Mouse (Mus musculus): ENCODE results near the gene Sacm1l. TPM values are rescaled to one million over a fixed set of nuclear protein-coding genes. Genes with fewer than 3 reads are reported as not detected.

Gene Sacm1l
- total and polyA plus RNA-seq, 2 experiments: 7.7 to 74.3 TPM

- TF ChIP-seq POLR2A (IDR thresholded peaks at IDR 0.05; ENCODE audit: extremely low read depth, insufficient read depth, low read length): no peak
- no peak for TF ChIP-seq CTCF (IDR thresholded peaks at IDR 0.05; ENCODE audit: low read depth, low read length)
- peaks cover 26% of the 10 kb centered on the region; the same call in 1 of the 2 replicates for H3K79me2 ChIP-seq (ENCODE audit: control insufficient read depth, insufficient read depth, low read length)
- no peak overlapping the region for H3K27ac ChIP-seq (replicated peaks; ENCODE audit: insufficient read depth, low read depth, low read length)
- H3K27me3 ChIP-seq (ENCODE audit: control insufficient read depth, insufficient read depth, low read length): no peaks in the 10 kb centered on the region
- H3K4me1 ChIP-seq (ENCODE audit: control insufficient read depth, insufficient read depth, low read length): peaks cover 15% of the 10 kb centered on the region
- no peak overlapping the region for H3K4me3 ChIP-seq (ENCODE audit: insufficient read depth, low read depth, low read length)
- no peaks in the 10 kb centered on the region for H3K36me3 ChIP-seq (ENCODE audit: control insufficient read depth, insufficient read depth, low read length)
- WGBS: 55% methylated on average over 9 of the region's 9 CpGs
- no peak overlapping the region for H3K9ac ChIP-seq (ENCODE audit: low read depth, low read length)
- no peak for DNase-seq (ENCODE audit: extremely low read depth, low read depth, low spot score)
These were observed 37.5 kb upstream of the Sacm1l start for GRCm38 (mm10) chr9:123491917-123492585.

GRCm38 (mm10) chr9:123496665-123497064, 32.9 kb upstream of the Sacm1l start:
- H3K79me2 ChIP-seq (ENCODE audit: control insufficient read depth, insufficient read depth, low read length): peaks cover 14% of the 10 kb centered on the region; the same call in 1 of the 2 replicates
- no peaks in the 10 kb centered on the region for H3K36me3 ChIP-seq (ENCODE audit: control insufficient read depth, insufficient read depth, low read length)
- 0 out of 2 replicates have a peak overlapping the region, but pooled peaks have one; percentile 48 for H3K27ac ChIP-seq (replicated peaks; ENCODE audit: insufficient read depth, low read depth, low read length)
- TF ChIP-seq POLR2A (IDR thresholded peaks at IDR 0.05; ENCODE audit: extremely low read depth, insufficient read depth, low read length) (no peak), CTCF (IDR thresholded peaks at IDR 0.05; ENCODE audit: low read depth, low read length) (no peak)
- peaks cover 18% of the 10 kb centered on the region for H3K4me1 ChIP-seq (ENCODE audit: control insufficient read depth, insufficient read depth, low read length)
- H3K27me3 ChIP-seq (ENCODE audit: control insufficient read depth, insufficient read depth, low read length): no peaks in the 10 kb centered on the region
- DNase-seq (ENCODE audit: extremely low read depth, low read depth, low spot score): peak; percentile 67
- WGBS: 28% methylated on average over 13 of the region's 13 CpGs
- no peak overlapping the region for H3K4me3 ChIP-seq (ENCODE audit: insufficient read depth, low read depth, low read length)
- H3K9ac ChIP-seq (ENCODE audit: low read depth, low read length): no peak overlapping the region

- Histone ChIP-seq H3K36me3 (ENCODE audit: control insufficient read depth, insufficient read depth, low read length) (peaks cover 2% of the 10 kb centered on the region), H3K4me1 (ENCODE audit: control insufficient read depth, insufficient read depth, low read length) (peaks cover 9% of the 10 kb centered on the region; the same call in 1 of the 2 replicates), H3K9ac (ENCODE audit: low read depth, low read length) (no peak overlapping the region), H3K27me3 (ENCODE audit: control insufficient read depth, insufficient read depth, low read length) (no peaks in the 10 kb centered on the region), H3K79me2 (ENCODE audit: control insufficient read depth, insufficient read depth, low read length) (peaks cover 6% of the 10 kb centered on the region; the same call in 1 of the 2 replicates), H3K27ac (replicated peaks; ENCODE audit: insufficient read depth, low read depth, low read length) (no peak overlapping the region), H3K4me3 (ENCODE audit: insufficient read depth, low read depth, low read length) (no peak overlapping the region)
- 77% methylated on average over 5 of the region's 5 CpGs for WGBS
- no peak for DNase-seq (ENCODE audit: extremely low read depth, low read depth, low spot score)
- TF ChIP-seq CTCF (IDR thresholded peaks at IDR 0.05; ENCODE audit: low read depth, low read length) (no peak), POLR2A (IDR thresholded peaks at IDR 0.05; ENCODE audit: extremely low read depth, insufficient read depth, low read length) (no peak)
These were observed 31.7 kb upstream of the Sacm1l start for GRCm38 (mm10) chr9:123497906-123498305.

GRCm38 (mm10) chr9:123500480-123500879, 29.1 kb upstream of the Sacm1l start:
- no peak for DNase-seq (ENCODE audit: extremely low read depth, low read depth, low spot score)
- Histone ChIP-seq H3K4me3 (ENCODE audit: insufficient read depth, low read depth, low read length) (no peak overlapping the region), H3K9ac (ENCODE audit: low read depth, low read length) (no peak overlapping the region), H3K27me3 (ENCODE audit: control insufficient read depth, insufficient read depth, low read length) (no peaks in the 10 kb centered on the region), H3K79me2 (ENCODE audit: control insufficient read depth, insufficient read depth, low read length) (peaks cover 6% of the 10 kb centered on the region; the same call in 1 of the 2 replicates), H3K27ac (replicated peaks; ENCODE audit: insufficient read depth, low read depth, low read length) (no peak overlapping the region), H3K4me1 (ENCODE audit: control insufficient read depth, insufficient read depth, low read length) (peaks cover 7% of the 10 kb centered on the region; the same call in 1 of the 2 replicates), H3K36me3 (ENCODE audit: control insufficient read depth, insufficient read depth, low read length) (peaks cover 5% of the 10 kb centered on the region)
- WGBS: 78% methylated on average over 4 of the region's 4 CpGs
- TF ChIP-seq CTCF (IDR thresholded peaks at IDR 0.05; ENCODE audit: low read depth, low read length) (no peak), POLR2A (IDR thresholded peaks at IDR 0.05; ENCODE audit: extremely low read depth, insufficient read depth, low read length) (no peak)

GRCm38 (mm10) chr9:123503171-123503834, 26.3 kb upstream of the Sacm1l start:
- H3K79me2 ChIP-seq (ENCODE audit: control insufficient read depth, insufficient read depth, low read length): no peaks in the 10 kb centered on the region
- H3K27me3 ChIP-seq (ENCODE audit: control insufficient read depth, insufficient read depth, low read length): no peaks in the 10 kb centered on the region
- H3K9ac ChIP-seq (ENCODE audit: low read depth, low read length): no peak overlapping the region
- 88% methylated on average over 5 of the region's 5 CpGs for WGBS
- H3K36me3 ChIP-seq (ENCODE audit: control insufficient read depth, insufficient read depth, low read length): peaks cover 5% of the 10 kb centered on the region
- DNase-seq (ENCODE audit: extremely low read depth, low read depth, low spot score): no peak
- H3K4me3 ChIP-seq (ENCODE audit: insufficient read depth, low read depth, low read length): no peak overlapping the region
- no peak overlapping the region for H3K27ac ChIP-seq (replicated peaks; ENCODE audit: insufficient read depth, low read depth, low read length)
- H3K4me1 ChIP-seq (ENCODE audit: control insufficient read depth, insufficient read depth, low read length): peaks cover 7% of the 10 kb centered on the region
- TF ChIP-seq POLR2A (IDR thresholded peaks at IDR 0.05; ENCODE audit: extremely low read depth, insufficient read depth, low read length): no peak
- no peak for TF ChIP-seq CTCF (IDR thresholded peaks at IDR 0.05; ENCODE audit: low read depth, low read length)

Measured in liver, adult 2 months (tissue).